Mouse (Mus musculus) MEL (cell line): Measurements from ENCODE around the gene Gpr162. TPM values are rescaled to one million over a fixed set of nuclear protein-coding genes. Genes with fewer than 3 reads are reported as not detected.

Experiments used
- DNase-seq: peaks from one replicate; pipeline ENCODE4 v3.0.0; 2011; ENCODE audit warnings: low read depth, low spot score
- H3K27ac ChIP-seq: 2 replicates; pipeline ENCODE4 v1.5.1; 2012; ENCODE audit warnings: low read depth, mild to moderate bottlenecking, control low read depth, low read length, moderate library complexity; ENCODE audit not compliant: control insufficient read depth
- H3K27me3 ChIP-seq, 2 experiments: fragments of 150-350 bp in 1 of 2; sonication (generic) in 1 of 2; 2 replicates each; pipeline ENCODE4 v1.6.1; 2012; ENCODE audit warnings: low read length in 2 of 2, mild to moderate bottlenecking in 2 of 2, improper control_type of control experiment in 1 of 2, moderate library complexity in 1 of 2; ENCODE audit not compliant: insufficient read depth in 2 of 2, control insufficient read depth in 1 of 2
- H3K36me3 ChIP-seq, 2 experiments: 2 replicates each; pipeline ENCODE4 v1.6.1; 2012 to 2014; ENCODE audit warnings: low read length in 2 of 2, improper control_type of control experiment in 1 of 2, inconsistent platforms in 1 of 2, mild to moderate bottlenecking in 1 of 2; ENCODE audit not compliant: insufficient read depth in 2 of 2, control insufficient read depth in 1 of 2
- H3K4me1 ChIP-seq, 2 experiments: fragments of 150-350 bp in 1 of 2; sonication (generic) in 1 of 2; 2 replicates each; pipeline ENCODE4 v1.6.1; 2012; ENCODE audit warnings: low read length in 2 of 2, improper control_type of control experiment in 1 of 2, mild to moderate bottlenecking in 1 of 2; ENCODE audit not compliant: insufficient read depth in 2 of 2, control insufficient read depth in 1 of 2
- H3K4me3 ChIP-seq, 2 experiments: fragments of 150-350 bp in 1 of 2; sonication (generic) in 1 of 2; 2 replicates each; pipeline ENCODE4 v1.5.1; 2012; ENCODE audit warnings: low read depth in 2 of 2, low read length in 2 of 2, mild to moderate bottlenecking in 2 of 2, moderate library complexity in 2 of 2, control low read depth in 1 of 2, improper control_type of control experiment in 1 of 2; ENCODE audit not compliant: control insufficient read depth in 1 of 2, insufficient read depth in 1 of 2
- H3K79me2 ChIP-seq: 2 replicates; pipeline ENCODE4 v1.6.1; 2012; ENCODE audit warnings: mild to moderate bottlenecking, low read length, moderate library complexity; ENCODE audit not compliant: control insufficient read depth, poor library complexity, insufficient read depth
- H3K9ac ChIP-seq: 2 replicates; pipeline ENCODE4 v1.6.1; 2012; ENCODE audit warnings: low read depth, mild to moderate bottlenecking, control low read depth, low read length, moderate library complexity; ENCODE audit not compliant: control insufficient read depth, poor library complexity, severe bottlenecking
- H3K9me3 ChIP-seq: fragments of 150-350 bp; sonication (generic); replicated peaks from 2 replicates; pipeline ENCODE4 v1.6.1; 2012; ENCODE audit warnings: mild to moderate bottlenecking, low read length, improper control_type of control experiment, moderate library complexity; ENCODE audit not compliant: insufficient read depth
- BHLHE40 ChIP-seq: IDR thresholded peaks from 2 replicates; pipeline ENCODE4 v1.6.1; 2012; ENCODE audit warnings: low read depth, mild to moderate bottlenecking, inconsistent platforms, low read length, improper control_type of control experiment, borderline replicate concordance
- CHD1 ChIP-seq: IDR thresholded peaks from 2 replicates; pipeline ENCODE4 v1.6.1; 2012; ENCODE audit warnings: low read depth, mild to moderate bottlenecking, inconsistent platforms, low read length, improper control_type of control experiment
- CHD2 ChIP-seq: IDR thresholded peaks from 2 replicates; pipeline ENCODE4 v1.6.1; 2011; ENCODE audit warnings: low read length, improper control_type of control experiment
- E2F4 ChIP-seq: IDR thresholded peaks from 2 replicates; pipeline ENCODE4 v1.6.1; 2011; ENCODE audit warnings: low read depth, low read length, improper control_type of control experiment, borderline replicate concordance
- GABPA ChIP-seq: IDR thresholded peaks from 2 replicates; pipeline ENCODE4 v1.6.1; 2012; ENCODE audit warnings: low read depth, mild to moderate bottlenecking, inconsistent platforms, low read length, improper control_type of control experiment, moderate library complexity
- GATA1 ChIP-seq: IDR thresholded peaks from 2 replicates; pipeline ENCODE4 v1.6.1; 2011; ENCODE audit warnings: low read depth, low read length, improper control_type of control experiment
- JUND ChIP-seq: IDR thresholded peaks from 2 replicates; pipeline ENCODE4 v1.6.1; 2011; ENCODE audit warnings: low read depth, mild to moderate bottlenecking, improper control_type of control experiment, low read length
- MAX ChIP-seq: IDR thresholded peaks from 2 replicates; pipeline ENCODE4 v1.6.1; 2011; ENCODE audit warnings: low read length, improper control_type of control experiment
- MAZ ChIP-seq: IDR thresholded peaks from 2 replicates; pipeline ENCODE4 v1.6.1; 2012; ENCODE audit warnings: low read depth, mild to moderate bottlenecking, inconsistent platforms, low read length, improper control_type of control experiment
- MEF2A ChIP-seq: IDR thresholded peaks from 2 replicates; pipeline ENCODE4 v1.6.1; 2014; ENCODE audit warnings: low read depth, mild to moderate bottlenecking, inconsistent platforms, low read length, improper control_type of control experiment; ENCODE audit not compliant: poor library complexity, insufficient replicate concordance, severe bottlenecking; ENCODE audit errors: extremely low read depth
- MXI1 ChIP-seq: IDR thresholded peaks from 2 replicates; pipeline ENCODE4 v1.6.1; 2011; ENCODE audit warnings: mild to moderate bottlenecking, low read depth, low read length, improper control_type of control experiment
- NELFE ChIP-seq: IDR thresholded peaks from 2 replicates; pipeline ENCODE4 v1.6.1; 2011; ENCODE audit warnings: low read depth, low read length, improper control_type of control experiment
- NRF1 ChIP-seq: IDR thresholded peaks from 2 replicates; pipeline ENCODE4 v1.6.1; 2014; ENCODE audit warnings: low read depth, mild to moderate bottlenecking, inconsistent platforms, low read length, improper control_type of control experiment, moderate library complexity; ENCODE audit not compliant: poor library complexity, insufficient read depth, severe bottlenecking
- RAD21 ChIP-seq: IDR thresholded peaks from 2 replicates; pipeline ENCODE4 v1.6.1; 2011; ENCODE audit warnings: mild to moderate bottlenecking, low read depth, low read length, improper control_type of control experiment
- SMC3 ChIP-seq: IDR thresholded peaks from 2 replicates; pipeline ENCODE4 v1.6.1; 2011; ENCODE audit warnings: low read depth, low read length, improper control_type of control experiment
- TAL1 ChIP-seq: IDR thresholded peaks from 2 replicates; pipeline ENCODE4 v1.6.1; 2012; ENCODE audit warnings: mild to moderate bottlenecking, inconsistent platforms, low read length, moderate library complexity, mixed read lengths
- TCF12 ChIP-seq: IDR thresholded peaks from 2 replicates; pipeline ENCODE4 v1.6.1; 2014; ENCODE audit warnings: low read depth, mild to moderate bottlenecking, inconsistent platforms, low read length, improper control_type of control experiment, moderate library complexity
- UBTF ChIP-seq: IDR thresholded peaks from 2 replicates; pipeline ENCODE4 v1.6.1; 2012; ENCODE audit warnings: low read depth, mild to moderate bottlenecking, inconsistent platforms, low read length, improper control_type of control experiment, moderate library complexity, borderline replicate concordance; ENCODE audit not compliant: insufficient read depth
- USF1 ChIP-seq: IDR thresholded peaks from 2 replicates; pipeline ENCODE4 v1.6.1; 2014; ENCODE audit warnings: low read depth, mild to moderate bottlenecking, inconsistent platforms, low read length, improper control_type of control experiment, moderate library complexity
- ZC3H11A ChIP-seq: IDR thresholded peaks from 2 replicates; pipeline ENCODE4 v1.6.1; 2012; ENCODE audit warnings: low read depth, mild to moderate bottlenecking, inconsistent platforms, low read length, improper control_type of control experiment
- ZMIZ1 ChIP-seq: IDR thresholded peaks from 2 replicates; pipeline ENCODE4 v1.6.1; 2012; ENCODE audit warnings: low read depth, mild to moderate bottlenecking, inconsistent platforms, low read length, improper control_type of control experiment, moderate library complexity
- polyA plus RNA-seq, 2 experiments: library from polyadenylated mRNA; stranded (reverse) in 1 of 2; unstranded in 1 of 2; fragments of >175 nt in 1 of 2; fragments of >200 nt in 1 of 2; gene quantifications; 2 replicates each; pipeline versions ENCODE4 v1.2.1 to v1.2.4; 2012; ENCODE audit warnings: low replicate concordance in 2 of 2, low read depth in 1 of 2; ENCODE audit not compliant: insufficient read length in 2 of 2, insufficient read depth in 1 of 2, missing spikeins in 1 of 2
- total RNA-seq: library from RNA; depleted of rRNA; stranded (reverse); fragments of 300-350 nt; gene quantifications from 2 replicates; pipeline ENCODE4 v1.2.3, GENCODE M21; 2012

Gpr162 gene
- total and polyA plus RNA-seq, 3 experiments = 0.08 to 0.84 TPM; not detected in 1

GRCm38 (mm10) chr6:124907767-124908166 lies 44.0 kb upstream of the Gpr162 start:
- TF ChIP-seq NELFE = no peak
- TF ChIP-seq USF1 = no peak
- peaks cover 2% of the 10 kb centered on the region; the same call in 1 of the 2 replicates for H3K79me2 ChIP-seq
- H3K27ac ChIP-seq = no peak overlapping the region
- no peaks in the 10 kb centered on the region for H3K27me3 ChIP-seq
- no peak for DNase-seq
- peaks cover 0 to 8% of the 10 kb centered on the region in 2 experiments; a peak in 3 of 4 replicates for H3K4me1 ChIP-seq
- no peak overlapping the region for H3K4me3 ChIP-seq
- H3K36me3 ChIP-seq = peaks cover 0 to 4% of the 10 kb centered on the region in 2 experiments; a peak in 2 of 4 replicates
- no peaks in the 10 kb centered on the region for H3K9me3 ChIP-seq
- no peak overlapping the region for H3K9ac ChIP-seq

- TF ChIP-seq NELFE (no peak), ZMIZ1 (no peak), CHD1 (no peak), GABPA (no peak), MAX (no peak), SMC3 (no peak), JUND (no peak), MEF2A (no peak), MXI1 (no peak), TCF12 (no peak), UBTF (no peak), TAL1 (no peak), NRF1 (no peak), BHLHE40 (no peak), GATA1 (no peak), E2F4 (no peak), MAZ (no peak), RAD21 (no peak), CHD2 (no peak), ZC3H11A (no peak)
- no peak overlapping the region for H3K27ac ChIP-seq
Measured at GRCm38 (mm10) chr6:124904991-124905860, 41.4 kb upstream of the Gpr162 start.

More at GRCm38 (mm10) chr6:124904991-124905860, 41.4 kb upstream of the Gpr162 start:
- no peak for DNase-seq
- Histone ChIP-seq H3K9ac (no peak overlapping the region), H3K4me3 (no peak overlapping the region), H3K36me3 (no peaks in the 10 kb centered on the region; a peak in 1 of 4 replicates), H3K9me3 (no peaks in the 10 kb centered on the region), H3K4me1 (peaks cover 0 to 5% of the 10 kb centered on the region in 2 experiments; a peak in 3 of 4 replicates), H3K27me3 (no peaks in the 10 kb centered on the region), H3K79me2 (peaks cover 2% of the 10 kb centered on the region; the same call in 1 of the 2 replicates)
